Mouse (Mus musculus) megakaryocyte progenitor cell, adult 5-6 weeks (primary cell): ENCODE measurements around the gene Ssbp3. TPM values are rescaled to one million over a fixed set of nuclear protein-coding genes. Genes with fewer than 3 reads are reported as not detected.

Experiments used
- ATAC-seq: replicated peaks from 2 replicates; pipeline ENCODE4 v1.8.0; 2016; ENCODE audit warnings: mild to moderate bottlenecking, moderate TSS enrichment, inconsistent platforms; ENCODE audit not compliant: poor library complexity
- total RNA-seq, 2 experiments: library from RNA; stranded (forward) in 1 of 2; stranded (reverse) in 1 of 2; fragments of 157-497, 149-512 nt in 1 of 2; fragments of 200-1000 nt in 1 of 2; gene quantifications; 2 replicates each; pipeline versions ENCODE4 v1.2.3 to v1.2.4; 2015 to 2017

The Ssbp3 gene
- total RNA-seq, 2 experiments from 2014 or later = 16.0 to 36.5 TPM

DNA sequence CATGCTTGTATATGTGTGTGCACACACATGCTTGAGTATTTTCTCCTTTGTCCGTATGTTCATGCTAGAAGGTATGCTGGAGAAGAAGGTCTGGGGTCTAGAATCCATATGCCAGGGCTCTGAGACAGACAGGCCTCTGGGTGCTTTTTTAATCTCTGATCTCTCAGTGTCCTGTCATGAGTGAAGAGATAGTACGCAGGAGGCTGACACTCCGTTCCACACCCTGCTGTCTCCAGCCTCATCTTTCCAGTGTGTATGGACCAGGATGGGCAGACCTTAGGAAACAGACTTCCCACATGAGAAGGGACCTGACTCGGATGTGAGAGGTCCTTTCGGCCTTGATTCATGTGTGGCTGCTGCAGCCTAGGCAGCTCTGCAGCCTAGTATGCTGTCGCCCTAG, 96.3 kb downstream of the Ssbp3 start:
- ATAC-seq = no peak

DNA sequence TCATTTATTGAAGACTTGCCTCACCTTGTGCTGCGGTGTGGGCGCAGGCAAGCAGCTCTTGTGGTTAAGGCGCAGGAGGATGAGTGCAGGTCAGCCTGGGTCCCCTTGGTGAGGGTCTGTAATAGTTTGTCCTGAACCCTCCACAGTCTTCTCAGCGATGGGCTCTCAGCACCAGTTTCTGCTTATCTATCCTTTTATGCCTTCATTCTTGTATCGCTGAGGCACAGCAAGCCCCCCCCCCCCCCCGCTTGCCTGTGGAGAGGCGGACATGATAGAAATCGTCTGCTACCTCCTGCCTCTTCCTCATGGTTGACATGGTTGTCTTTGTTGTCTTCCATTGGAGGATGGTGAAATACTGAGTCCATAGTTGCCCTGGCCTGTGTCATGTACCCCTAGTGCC, 96.9 kb downstream of the Ssbp3 start:
- no peak; the same call in 1 of the 2 replicates for ATAC-seq

DNA sequence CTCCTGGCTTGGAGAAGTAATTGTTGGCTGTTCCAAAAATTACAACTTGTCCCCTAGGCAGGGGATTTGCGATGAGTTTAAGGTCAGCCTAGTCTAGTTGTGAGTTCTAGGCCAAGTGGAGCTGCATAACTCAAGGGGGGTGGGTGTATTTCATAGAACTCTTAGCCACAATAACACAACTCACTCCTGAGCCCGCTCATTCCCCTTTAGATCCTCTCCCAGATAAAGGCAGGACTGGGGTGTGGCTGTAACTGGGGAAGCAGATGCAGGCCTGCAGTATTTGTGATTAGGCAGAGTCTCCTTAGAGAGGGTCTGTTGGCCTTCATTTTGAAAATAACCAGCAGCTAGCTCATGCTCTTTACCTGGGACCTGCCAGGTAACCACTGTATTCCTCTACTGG, 97.7 kb downstream of the Ssbp3 start:
- peak; percentile 53 for ATAC-seq

DNA sequence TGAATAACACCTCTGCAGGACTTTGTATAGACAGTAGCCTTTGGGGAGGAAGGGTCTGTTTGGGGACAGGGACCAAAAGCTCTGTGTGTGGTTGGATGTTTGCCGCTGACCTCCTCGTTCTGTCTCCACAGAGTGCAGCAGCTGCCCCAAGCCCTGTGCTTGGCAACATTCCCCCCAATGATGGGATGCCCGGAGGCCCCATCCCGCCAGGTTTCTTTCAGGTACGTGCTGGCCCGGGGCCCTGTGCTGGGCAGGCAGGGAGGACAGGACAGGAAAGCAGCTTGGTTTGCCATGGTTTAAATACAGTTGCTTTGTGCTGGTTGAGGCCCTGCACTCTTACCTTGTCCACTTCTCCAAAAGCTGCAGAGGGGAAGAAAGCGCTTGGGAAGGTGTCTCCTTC, 99.0 kb downstream of the Ssbp3 start:
- no peak for ATAC-seq

DNA sequence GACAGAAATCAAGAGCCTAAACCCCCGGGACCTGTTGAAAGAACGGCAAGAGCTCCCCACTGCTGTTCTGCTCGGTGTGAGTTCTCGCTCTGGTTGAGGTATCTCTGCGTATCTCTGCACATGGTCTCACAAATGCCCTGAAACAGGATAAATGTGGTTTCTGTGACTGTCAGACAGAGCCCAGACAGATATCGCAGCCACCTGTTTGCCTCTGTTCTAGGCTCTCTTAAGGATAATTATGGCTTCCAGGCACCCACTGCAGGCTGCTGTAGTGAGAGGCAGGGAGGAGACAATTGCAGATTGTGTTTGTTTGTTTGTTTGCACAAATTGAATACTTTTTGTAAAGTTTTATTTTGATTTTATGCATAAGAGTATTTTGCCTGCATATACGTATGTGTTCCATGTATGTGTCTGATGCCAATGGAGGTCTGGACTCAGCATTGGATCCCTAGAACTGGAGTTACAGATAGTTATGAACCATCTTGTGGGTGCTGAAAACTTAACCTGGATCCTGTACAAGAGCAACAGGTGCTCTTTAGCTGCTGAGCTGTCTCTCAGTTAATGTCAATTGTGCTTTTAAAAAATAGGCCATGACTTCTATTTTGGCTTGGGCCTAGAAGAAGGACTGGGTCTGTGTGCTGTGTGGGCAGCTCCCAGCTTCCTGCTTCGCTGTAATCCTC, 101.0 kb downstream of the Ssbp3 start:
- peak; percentile 35 for ATAC-seq

DNA sequence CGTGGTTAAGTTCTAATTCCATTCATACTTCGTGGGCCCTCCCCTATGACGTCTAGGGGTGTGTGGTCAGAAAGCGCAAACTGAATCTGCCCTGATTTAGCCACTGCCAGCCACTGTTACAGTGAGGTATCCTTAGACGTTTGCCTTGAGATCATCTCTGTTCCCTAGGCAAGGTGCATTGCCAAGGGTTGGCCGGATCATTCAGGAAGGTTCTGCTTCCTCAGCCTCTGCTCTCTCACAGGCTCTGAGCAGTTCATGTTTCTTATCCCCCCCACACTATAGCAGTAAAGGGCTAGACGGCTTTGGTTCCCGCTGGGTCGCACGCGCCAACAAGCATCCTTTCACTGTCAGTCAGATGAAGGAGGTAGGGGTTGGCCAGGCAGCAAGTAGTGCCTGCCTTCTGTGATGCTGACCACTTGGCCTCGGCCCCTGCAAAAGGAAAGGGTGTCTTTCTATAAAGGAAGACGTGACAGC, 101.5 kb downstream of the Ssbp3 start:
- no peak for ATAC-seq

DNA sequence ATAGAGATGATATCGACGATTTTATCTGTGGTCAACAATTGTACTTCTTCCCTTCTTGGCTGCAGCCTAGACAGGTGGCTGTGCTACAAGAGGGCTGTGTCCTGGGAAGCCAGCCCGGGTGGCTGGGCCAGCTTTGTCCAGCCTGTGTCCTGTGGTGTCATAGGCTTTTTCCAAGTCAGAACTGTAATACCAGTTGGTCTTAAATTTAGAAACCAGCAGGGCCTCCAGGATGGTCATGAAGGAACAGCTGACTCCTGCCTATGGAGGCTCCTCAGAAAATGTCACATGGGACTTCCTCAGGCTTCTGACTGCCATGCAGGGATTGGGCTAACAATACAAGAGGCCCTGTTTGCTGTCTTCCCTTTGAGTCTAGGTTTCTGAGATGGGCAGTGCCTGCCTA, 102.1 kb downstream of the Ssbp3 start:
- no peak for ATAC-seq

DNA sequence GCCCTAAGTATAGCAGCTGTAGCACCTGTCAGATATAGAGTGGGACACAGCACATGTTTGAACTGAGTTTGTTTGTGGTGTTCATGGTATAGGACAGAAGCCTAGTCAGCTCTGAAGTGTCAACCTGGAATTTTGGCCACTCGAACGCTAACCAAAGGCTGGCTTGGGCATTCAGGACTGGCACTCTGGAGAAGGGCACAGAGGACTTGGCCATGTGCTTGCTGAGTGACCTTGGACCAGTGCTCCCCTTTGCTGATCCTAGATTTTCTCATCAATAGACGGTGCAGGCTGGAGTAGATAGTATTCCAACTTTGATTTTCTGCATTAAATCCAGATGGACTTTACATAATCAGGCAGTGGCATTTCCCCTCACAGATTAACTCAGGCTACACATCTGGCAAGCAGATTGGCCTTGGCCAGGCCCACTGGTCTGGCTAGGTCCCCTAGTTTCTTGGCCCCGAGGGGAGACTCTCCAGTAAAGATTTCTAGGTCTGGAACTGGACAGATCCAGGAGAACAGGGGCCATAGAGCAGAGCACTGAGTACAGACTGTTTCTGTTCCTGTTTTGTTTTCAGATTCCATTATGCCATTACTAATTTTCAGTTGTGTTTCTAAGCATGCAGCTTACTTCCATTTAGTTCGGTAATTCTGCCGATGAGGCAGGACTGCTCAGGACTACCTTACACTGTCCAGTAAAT, 102.8 kb downstream of the Ssbp3 start:
- no peak for ATAC-seq

DNA sequence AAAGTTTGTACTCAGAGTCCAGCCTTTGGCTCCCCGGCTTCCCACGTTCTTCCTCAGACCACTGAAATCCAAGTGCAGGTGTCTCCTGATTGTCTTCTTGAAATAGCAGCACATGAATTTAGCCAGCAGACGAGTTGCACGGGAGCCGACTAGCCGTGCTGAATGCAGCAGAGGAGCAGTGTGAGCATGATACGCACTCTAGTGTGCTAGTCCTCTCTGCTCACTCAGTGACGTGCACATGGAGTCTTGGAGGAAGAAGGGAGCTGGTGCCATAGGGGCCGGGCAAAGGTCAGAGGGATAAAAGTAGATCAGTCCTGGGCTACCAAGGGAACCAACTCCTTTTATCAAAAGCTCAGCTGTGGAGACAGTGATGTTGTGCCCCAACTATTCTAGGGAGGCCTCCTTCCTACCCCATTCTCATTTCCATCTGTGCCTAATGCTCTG, 103.3 kb downstream of the Ssbp3 start:
- ATAC-seq = no peak

DNA sequence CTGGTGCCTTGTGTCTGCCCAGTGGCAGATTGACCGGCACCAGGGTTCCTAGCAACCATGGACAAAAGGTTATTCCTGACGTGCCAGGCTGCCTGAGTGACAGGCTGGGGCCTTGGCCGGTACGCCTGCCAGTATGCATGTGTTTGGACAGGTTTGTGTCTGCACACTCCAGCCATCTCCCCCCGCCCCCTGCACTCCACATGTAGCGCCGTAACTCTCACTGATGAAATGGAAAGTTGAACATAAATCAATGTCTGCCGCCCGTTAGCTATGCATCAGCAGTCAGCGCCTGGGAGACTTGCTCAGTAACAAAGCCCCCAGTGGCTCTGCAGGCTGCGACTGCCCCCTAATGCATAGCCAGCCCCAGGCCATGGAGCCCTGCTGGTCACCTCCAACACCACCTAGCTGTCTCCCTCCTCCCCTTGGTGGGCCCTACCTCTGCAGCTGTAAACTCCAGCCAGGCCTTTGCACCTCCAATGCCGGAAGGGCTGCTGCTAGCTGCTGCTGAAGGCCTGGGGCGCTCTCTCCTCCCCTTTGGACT, 105.5 kb downstream of the Ssbp3 start:
- no peak for ATAC-seq

DNA sequence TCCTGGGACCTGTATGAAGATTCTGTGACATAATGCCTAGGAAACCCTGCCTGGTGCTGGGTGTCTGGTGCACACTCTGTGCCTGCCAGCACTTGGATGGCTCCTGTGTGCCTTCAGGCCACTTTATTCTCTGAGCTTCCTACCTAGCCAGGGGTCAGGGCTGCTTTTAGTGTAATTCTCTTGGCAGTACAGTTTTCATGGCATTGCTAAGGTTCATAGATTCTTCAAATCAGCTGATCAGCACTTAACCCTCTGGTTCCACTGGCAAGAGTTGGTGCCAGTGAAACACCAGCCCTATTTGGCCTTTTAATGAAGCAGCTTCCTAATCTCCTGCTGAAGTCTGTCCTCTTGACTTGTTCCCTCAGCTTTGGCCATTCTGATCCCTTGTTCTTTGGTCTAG, 106.8 kb downstream of the Ssbp3 start:
- ATAC-seq = no peak

DNA sequence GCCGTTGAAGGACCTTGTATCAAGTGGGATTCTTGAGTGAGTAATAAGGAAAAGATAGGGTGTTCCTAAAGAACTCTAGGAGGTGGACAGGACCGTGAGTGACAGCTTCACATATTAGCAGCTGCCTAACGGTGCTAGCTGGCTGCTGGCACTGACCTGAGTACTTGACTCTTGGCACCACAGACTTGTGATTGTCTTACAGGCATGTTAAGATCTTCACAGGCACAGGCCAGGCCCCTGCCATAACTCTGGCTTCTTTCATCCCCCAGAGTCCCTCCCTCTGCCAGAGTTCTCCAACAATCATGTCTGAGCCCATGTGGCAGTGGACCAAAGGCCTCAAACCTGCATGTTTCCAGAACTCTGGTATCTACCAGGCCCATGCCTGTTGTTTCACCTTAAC, 108.0 kb downstream of the Ssbp3 start:
- no peak for ATAC-seq

DNA sequence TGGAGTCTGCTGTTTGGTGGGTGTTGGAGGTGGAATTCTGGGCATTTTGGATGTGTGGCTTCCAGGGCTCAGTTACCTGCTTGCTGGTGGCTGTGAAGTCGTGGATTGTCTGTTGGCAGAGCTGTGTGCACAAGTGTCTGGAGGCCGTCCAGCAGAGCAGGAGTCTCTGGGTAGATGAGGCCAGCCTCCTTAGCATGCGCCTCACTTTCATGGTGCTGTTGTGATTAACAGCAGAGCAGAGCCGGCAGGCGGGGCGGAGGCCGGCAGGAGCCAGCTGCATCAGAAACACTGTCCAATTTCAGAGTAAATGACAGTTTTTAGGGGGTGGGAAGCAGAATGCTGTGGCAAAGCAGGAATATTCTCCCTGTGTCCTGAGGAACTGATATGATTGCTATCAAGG, 108.5 kb downstream of the Ssbp3 start:
- no peak for ATAC-seq

DNA sequence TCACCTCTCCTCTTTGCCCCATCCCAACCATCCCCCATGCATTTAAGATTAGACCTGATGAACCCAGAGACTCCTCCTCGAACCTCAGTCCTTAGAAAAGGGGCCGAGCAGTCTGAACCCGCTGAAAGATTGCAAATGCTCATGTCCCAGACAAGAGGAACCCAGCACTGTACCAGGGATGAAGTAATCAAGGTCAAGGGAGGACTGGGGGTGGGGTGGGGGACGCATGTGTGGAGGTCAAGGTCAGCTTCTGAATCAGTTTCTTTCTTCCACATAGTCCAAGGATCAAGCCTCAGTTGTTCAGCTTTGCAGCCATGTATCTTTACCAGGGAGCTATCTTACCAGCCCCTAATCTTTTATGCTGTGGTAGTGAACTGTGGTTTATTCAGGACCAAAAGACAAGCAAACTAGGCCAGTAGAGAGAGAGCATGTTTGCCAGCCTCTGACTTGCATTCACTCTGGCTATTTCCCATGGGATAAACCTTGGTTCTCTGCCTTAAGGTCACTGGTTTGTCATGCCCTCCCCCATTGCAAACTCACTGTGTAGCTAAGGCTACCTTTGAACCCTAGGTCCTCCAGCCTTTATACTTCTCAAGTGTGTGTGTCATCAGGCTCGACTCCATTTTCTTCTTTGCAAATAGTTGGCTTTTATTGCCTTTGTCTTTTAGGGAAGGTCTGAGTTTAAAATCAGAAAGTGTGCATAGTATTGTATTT, 109.9 kb downstream of the Ssbp3 start:
- ATAC-seq = no peak

DNA sequence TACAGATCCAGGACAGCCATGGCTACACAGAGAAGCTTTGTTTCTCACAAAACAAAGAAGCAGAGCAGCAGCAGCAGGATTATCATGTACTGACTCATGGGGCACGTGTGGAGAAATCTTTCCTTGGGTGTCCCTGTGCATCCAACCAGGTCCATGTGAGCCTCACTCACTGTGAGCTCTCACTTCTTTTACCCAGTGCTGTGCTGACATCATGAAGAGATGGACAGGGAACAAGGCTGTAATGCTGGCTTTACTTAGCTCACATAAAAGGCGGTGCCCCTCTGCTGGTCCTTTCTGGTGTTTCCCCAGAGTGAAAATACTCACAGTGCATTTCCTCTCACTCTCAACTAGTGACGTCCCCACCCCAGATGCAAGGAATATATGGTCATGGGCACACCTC, 111.0 kb downstream of the Ssbp3 start:
- ATAC-seq = no peak

DNA sequence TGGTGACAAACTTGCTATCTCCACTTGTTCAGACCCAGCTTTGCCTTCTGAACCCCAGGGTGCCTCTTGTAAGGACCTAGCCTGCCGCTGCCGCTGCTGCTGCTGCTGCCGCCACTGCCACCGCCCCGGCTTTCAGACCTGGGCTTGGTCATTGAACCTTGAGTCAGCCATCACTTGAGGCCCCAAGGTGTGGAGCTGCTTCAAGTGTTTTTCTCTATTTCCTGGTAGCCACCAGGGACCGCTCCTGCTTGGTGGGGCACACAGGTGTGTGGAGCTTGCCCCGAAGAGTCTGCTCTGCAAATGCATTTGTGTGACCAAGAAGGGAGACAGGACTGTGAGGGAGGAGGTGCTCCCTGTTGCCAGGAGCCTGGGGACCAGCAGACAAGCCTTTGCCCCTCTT, 114.4 kb downstream of the Ssbp3 start:
- ATAC-seq = no peak

DNA sequence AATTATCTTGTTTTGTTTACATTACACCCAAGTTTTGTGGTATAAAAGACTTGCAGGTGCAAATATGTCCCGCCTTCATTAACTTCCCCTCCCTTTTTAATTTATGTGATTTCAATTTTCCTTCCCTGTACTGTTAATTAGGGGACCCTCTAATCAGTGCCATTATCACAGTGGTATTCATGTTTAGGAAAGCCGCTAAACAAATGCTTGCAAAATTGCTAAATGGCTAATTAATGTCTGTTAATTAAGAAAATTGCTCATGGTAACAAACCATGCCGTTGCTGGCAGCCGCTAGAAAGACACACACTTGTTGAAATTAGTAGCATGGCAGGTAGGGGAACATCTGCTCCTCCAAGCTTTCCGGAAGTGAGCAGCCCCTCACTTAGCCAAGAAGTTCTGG, 114.9 kb downstream of the Ssbp3 start:
- ATAC-seq = no peak

DNA sequence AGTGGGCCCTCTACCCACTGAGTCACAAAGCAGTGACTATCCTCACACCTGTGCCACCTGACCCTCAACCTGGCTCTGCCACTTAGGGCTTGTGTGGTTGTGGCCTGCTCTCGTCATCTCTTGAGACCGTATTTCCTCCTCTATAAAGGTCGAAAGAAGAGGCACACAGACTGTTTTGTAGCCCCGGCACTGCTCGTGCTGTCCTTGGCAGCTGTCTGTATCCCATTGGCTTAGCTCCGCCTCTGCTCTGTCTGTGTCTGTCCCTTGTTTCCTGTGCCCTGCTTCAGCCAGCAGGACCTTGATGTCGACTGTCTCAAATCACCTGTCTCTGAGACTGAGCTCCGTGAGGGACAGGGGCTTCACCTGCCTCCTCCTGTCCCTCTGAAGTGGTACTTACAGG, 116.0 kb downstream of the Ssbp3 start:
- ATAC-seq = no peak

DNA sequence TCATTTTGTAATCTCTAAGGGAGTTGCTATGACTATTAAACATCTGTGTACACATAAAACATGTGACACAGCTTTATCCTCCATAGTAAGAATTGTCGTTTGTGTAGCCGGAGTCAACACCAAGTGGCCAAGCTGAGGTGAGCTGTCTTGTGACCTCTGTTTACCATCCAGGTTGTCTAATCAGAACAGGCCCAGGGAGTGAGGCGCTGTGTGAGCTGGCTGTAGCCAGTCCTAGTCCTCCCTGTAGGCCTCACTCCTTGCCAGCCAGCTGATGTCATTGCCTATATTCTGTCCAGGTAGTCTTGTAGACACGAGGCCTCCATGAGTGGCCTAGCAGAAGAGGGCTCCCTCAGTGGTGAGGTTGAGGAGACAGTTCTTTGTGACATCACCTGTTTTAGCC, 125.2 kb downstream of the Ssbp3 start:
- ATAC-seq = no peak

DNA sequence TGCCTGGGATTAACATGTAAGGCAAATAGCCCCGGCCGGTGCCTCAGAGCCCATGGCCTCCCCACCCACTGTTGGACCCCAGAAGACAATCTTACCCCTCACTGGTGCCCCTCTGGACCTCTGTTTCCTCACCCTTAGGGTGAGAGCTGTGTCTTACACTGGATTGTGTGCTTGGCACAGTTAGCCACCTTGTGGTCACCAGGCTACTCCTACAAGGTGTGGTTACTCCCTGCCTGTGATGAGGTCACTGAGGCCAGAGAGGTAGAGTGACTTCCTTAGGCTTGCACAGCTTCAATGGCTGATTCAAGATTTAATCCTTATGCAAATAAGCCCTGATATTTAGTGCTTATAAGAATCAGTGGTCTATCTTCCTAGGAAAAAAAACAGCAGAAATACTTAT, 126.5 kb downstream of the Ssbp3 start:
- peak; percentile 49; the same call in 1 of the 2 replicates for ATAC-seq

DNA sequence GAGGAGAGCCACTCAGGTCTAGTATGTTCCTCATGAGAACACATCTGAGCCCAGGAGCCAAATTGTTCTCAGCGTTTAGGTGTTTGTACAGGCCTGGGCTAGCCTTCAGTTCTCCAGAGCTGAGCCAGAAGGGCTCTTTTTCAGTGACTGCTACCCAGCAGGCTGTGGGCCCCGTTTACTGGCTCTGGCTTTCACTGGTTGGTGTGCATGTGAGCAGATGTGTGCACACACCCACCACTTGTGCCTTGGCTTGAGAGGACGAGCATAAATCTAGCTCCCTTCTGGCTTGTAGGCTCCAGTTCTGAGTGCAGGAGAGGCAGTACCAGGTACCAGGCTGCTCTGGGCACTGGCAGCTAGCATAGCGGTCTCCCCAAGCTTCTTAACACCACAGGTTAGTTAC, 127.8 kb downstream of the Ssbp3 start:
- no peak for ATAC-seq

DNA sequence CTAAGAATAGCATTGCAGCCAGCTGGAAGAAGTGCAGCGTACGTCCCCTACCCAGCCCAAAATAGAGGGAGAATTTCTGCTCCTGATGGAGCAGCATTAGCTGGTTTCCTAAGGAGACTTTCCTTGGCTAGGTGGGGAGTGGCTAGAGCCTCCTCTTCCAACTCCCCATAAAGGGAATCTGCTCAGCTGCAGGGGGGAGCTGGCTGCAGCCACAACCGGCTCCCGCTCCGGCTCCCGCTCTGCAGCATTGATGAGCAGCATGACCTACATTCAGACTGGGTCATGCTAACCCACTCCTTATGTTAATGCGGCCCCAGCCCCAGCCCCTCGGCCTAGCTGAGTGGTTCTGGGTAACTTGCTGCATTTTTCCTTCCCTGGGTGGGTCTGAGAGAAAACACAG, 128.8 kb downstream of the Ssbp3 start:
- no peak for ATAC-seq
